Mouse (Mus musculus): ENCODE measurements around the gene Tsr1. TPM values are rescaled to one million over a fixed set of nuclear protein-coding genes. Genes with fewer than 3 reads are reported as not detected.

Tsr1 gene
- polyA plus RNA-seq (2012; rRNA removed): 17.8 and 20.1 TPM in 2 replicates

DNA sequence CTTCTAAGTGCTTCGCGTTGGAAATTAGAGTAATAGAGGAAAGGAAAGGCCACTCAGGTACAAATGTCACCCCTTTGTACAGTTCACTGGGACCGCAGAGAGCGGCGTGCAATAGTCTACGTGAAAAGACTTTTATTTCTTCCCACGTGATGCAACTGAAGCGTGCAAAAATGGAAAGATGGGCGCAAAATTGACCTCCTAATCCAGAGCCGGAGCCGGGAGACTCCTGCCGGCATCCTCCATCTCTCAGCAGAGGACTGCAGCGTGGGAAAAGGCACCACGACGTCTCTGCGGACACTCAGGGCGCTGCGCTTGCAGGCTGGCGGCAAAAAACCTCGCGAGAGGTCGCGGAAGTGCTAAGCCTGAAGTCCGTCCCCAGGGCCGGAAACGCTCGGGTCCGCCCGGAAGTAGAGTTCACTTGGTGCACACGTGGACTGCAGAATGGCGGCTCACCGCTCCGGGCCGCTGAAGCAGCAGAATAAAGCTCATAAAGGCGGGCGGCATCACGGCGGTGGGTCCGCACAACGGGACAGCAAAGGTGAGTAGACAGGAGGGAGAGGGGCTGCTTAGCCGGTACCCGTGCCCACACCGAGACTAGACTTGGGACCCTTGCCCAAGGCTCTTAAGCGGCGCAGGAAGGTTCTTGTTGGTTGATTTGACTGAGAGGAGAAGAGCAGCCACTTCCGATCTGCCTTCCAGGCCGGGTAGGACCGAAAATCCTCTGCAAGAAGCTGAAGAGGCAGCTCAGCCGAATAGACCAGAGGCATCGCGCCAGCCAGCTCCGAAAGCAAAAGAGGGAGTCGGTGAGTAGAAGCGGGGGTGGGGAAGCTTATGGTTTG lies at the start of gene Tsr1:
Gene Tsr1, plus strand, starts transcription at position 394 of the 839 bp plus-strand sequence.

DNA sequence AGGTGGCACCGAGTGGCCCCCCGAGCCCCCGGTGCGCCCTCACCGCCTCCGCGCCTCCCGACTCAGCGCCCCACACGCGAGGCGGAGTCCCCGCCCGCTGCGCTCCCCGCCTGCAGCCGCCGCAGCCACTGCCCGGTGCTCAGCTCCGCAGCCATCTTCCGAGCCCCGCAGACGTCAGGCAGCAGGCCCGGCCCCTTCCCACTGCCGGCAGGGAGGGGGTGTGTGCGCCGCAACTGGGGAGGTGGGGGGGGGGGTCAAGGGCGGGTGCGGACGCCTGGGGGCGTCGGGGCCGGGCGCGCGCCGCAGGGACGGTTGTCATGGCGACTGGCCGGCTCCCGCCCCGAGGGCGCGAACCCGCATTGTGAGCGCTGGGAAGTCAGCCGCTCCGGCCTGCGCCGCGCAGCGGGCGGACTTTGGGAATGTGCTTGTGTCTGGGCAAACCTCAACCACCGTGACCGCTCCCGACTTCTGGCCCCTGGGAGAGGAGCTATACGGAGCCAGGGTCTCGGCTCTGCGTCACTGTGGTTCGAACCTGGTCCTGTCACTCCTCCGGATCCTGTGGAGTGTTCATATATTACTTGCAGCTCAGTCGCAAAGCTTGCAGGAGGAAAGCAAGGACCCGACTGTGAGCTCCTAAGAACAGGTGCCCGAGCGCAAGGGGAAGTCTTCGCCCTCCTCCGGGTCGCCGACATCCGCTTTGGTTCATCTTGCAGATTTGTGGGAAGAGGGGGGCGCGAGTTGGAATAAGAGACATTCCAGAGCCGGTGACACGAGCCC lies 782 bp upstream of the Tsr1 start, which contains the start of gene Sgsm2:
Gene Sgsm2, minus strand, starts transcription at position 160 of the 777 bp plus-strand sequence.

DNA sequence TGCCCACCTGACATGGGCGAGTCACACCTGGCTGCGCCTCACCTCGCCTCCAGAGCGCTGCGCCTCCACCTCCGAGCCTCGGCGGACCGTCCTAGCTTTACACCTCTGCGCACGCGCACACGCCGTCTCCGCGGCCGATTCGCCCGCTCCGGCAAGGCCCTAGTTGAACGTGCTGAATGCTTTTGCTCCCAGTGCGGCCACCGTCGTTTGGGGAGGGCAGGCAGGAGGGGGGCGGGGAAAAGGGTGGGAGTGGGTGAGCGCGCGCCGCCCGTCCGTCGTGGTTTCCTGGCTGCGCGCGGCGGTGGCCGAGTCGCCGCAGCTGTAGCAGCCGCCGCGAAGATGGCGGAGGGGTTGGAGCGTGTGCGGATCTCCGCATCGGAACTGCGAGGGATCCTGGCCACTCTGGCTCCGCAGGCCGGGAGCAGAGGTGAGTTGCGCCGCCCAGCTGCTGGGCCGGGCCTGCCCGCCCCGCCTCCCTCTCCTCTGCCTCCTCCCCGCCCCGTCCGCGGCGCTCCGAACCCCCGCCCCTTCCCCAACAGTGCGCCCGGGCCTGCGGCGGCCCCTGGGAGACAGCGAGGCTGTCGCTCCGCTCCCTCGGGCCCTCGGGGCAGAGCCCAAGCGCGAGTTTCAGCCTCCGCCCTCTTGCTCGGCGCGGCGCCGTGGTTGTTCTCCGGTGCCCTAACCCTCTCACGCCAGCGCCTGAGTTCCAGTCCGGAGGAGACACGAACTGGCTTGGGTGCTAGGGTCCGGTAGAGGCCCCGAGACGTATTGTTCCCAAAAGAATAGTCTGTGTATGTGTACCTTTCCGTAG lies 27.9 kb downstream of the Tsr1 start, which contains the start of the genes Smg6 and Srr:
Gene Smg6, plus strand, starts transcription at position 247 of the 811 bp plus-strand sequence.
Gene Srr, minus strand, starts transcription at position 372 of the 811 bp plus-strand sequence.

Other genes with a start within 250 kb of the Tsr1 start
- 25.4 and 30.1 TPM in 2 replicates for gene Cluh, start 248.6 kb upstream of the Tsr1 start, polyA plus RNA-seq (2012; rRNA removed)
- 19.0 and 21.6 TPM in 2 replicates for gene Pafah1b1, start 173.4 kb upstream of the Tsr1 start, polyA plus RNA-seq (2012; rRNA removed)
- gene Mettl16, start 127.2 kb upstream of the Tsr1 start, polyA plus RNA-seq (2012; rRNA removed): 9.9 and 10.3 TPM in 2 replicates
- 2.2 and 2.4 TPM in 2 replicates for gene Mnt, start 67.2 kb upstream of the Tsr1 start, polyA plus RNA-seq (2012; rRNA removed)
- 2.2 and 2.5 TPM in 2 replicates for gene Sgsm2, start 1.0 kb upstream of the Tsr1 start, polyA plus RNA-seq (2012; rRNA removed)
- gene Smg6, start 27.8 kb downstream of the Tsr1 start, polyA plus RNA-seq (2012; rRNA removed): 5.4 and 6.1 TPM in 2 replicates
- gene Srr, start 27.9 kb downstream of the Tsr1 start, polyA plus RNA-seq (2012; rRNA removed): 2.0 and 2.4 TPM in 2 replicates